Mouse (Mus musculus) ovary, adult 18-20 months (tissue): ENCODE data around the gene BC016579.

Experiments
- DNase-seq: peaks from one replicate; pipeline ENCODE4 v3.0.0; 2022; ENCODE audit warnings: low spot score, mixed read lengths

Gene BC016579

GRCm38 (mm10) chr16:45653934-45654332 lies at the start of gene BC016579:
Gene BC016579 (minus strand): TSS chr16:45654068.
- no peak for DNase-seq

DNA sequence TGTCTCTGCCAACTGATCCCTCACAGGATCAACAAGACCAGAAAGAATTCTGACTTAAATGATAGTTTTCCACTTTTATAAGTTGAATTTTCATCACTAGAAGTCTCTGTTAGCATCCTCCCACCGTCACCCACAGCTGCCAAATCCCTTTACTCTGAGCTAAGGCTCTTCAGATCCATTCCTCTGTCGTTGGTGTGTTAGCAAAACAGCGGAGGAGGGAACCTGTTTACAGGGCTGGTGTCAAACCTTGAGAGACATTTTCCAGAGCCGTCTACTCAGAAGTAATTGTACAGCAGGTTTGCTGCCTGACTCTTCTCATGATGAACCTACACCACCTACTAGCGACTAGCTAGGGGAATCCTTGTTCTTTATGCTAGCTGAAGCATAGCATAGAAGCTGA lies 45.4 kb upstream of the BC016579 start:
- DNase-seq: no peak

- no peak for DNase-seq
Observed at GRCm38 (mm10) chr16:45697996-45698395, 44.1 kb upstream of the BC016579 start.

DNA sequence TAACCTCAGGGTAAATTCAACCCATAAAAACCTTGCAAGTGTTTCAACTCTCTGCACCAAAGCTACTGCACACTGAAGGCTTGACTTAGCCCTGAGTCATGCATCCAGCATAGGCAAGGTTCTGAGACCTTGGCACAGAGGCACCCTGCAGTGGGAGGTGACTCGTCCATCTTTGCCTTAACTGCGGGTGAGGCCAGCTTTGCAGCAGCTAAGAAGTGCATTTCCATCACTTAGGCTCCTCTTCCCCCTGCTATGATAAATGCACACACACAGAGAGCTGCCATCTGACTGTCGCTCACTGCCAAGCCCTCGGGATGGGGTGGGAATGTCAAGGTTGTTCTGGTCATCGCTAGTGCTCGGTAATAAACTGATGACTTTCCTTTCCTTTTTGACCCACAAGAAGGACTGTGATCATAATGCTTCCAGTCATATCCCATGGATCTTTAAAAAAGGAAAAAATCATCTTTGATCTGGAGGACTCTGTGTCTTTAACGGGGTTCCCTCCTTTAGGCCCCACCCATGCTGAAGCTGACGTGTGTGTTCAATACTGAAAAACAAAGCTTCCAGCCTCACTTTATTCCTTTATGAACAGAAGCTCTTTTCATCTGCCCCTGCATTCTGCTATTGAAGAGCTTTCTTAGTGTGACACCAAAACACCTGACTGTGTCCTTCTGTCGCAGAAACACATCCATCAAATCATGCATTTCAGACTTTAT lies 41.7 kb upstream of the BC016579 start:
- no peak for DNase-seq

DNA sequence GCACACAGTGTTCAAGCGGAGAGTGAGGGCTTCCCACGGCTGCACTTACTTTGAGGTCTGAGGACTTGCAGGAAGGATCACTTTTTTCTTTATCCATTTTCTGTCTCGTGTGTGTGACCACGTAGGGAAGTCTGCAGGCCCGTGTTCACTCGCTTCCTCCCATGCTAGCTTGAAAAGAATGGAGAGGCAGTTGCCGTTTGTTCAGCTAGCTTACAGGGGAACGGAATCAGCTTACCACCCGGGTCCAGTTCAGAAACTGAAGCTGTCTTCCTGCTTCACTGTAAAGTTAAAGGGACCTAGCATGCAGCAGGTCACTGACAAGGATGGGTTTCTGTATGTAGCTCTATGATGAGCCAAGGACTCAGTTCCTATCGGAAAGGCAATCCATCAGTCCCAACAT lies 39.7 kb upstream of the BC016579 start, which contains the start of gene Tmprss7:
Tmprss7 (minus strand) TSS at position 101 of the 400 bp plus-strand sequence.
- DNase-seq: no peak

DNA sequence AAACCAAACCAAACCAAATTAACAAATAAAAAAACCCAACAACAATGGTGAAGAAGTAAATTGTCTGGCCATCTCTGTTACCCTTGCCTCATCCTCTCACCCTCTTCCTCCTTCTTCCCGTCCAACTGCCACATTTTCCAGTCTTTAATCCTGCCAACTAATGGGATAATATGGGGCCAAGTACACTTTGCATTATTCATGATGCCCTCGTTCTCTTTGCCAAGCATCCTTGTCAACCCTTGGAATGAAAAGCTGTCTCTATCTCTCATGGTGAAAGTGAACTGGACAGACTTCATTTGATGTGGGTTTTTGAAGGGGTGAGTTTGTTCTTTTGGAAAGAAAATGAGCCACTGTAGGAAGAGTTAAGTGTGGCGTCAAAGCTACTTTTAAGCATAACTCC lies 39.0 kb upstream of the BC016579 start:
- DNase-seq: no peak

GRCm38 (mm10) chr16:45690178-45690577 lies 36.3 kb upstream of the BC016579 start:
- DNase-seq: no peak

GRCm38 (mm10) chr16:45686833-45687232 lies 33.0 kb upstream of the BC016579 start:
- DNase-seq: no peak

DNA sequence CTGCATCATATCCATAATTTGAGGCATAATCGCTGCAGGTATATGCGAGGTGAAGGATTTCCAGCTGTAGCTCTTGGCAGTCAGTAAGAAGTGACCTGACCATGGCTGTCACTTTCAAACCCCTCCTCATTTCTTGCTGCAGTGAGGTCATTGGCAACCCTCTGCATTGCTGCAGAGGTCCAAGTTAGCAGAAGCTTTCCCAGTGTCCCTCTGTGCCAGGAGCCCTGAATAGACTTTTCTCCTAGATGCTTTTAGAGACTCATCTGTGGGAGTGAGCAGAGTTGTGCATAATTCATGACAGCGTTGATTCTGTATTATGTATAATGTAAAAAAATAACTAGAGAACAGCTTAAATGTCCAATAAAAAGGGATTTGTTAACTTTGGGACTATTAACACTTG lies 31.4 kb upstream of the BC016579 start:
- DNase-seq: no peak

DNA sequence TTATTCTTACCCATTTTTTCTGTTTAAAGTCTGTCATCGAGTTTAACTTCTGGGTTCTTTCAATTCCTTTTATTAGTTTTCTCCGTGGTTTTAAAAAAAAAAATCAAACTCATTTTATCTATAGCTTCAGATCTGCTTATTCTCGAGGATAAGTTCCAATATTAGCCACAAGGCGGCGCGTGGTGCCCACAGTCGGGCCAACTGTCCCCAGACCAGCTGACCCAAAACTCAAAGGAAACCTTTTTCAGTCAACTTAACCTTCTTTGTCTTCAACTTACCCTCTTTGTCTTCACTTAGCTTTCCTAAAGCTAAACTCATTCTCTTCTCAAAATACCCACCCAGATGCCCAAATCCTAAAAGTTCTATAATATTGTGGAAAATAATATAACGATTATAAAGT lies 30.9 kb upstream of the BC016579 start:
- no peak for DNase-seq

DNA sequence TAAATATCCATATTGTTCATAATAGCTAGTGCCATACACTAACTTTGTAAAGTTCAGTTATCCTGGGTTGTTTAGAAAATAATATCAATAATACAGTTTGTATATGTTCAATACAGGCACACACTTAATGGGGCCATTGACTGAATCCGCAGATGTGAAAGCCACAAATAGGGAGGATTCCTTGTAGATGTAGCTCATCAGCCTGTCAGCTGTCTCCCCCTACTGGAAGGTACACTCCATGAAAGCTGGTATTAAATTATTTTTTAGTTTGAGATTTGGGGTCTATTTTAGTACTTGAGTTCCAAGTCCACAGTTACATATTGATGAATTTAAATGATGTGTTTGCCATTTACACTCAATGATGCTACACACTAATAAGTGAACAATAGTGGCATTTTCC lies 22.6 kb upstream of the BC016579 start:
- DNase-seq: no peak

DNA sequence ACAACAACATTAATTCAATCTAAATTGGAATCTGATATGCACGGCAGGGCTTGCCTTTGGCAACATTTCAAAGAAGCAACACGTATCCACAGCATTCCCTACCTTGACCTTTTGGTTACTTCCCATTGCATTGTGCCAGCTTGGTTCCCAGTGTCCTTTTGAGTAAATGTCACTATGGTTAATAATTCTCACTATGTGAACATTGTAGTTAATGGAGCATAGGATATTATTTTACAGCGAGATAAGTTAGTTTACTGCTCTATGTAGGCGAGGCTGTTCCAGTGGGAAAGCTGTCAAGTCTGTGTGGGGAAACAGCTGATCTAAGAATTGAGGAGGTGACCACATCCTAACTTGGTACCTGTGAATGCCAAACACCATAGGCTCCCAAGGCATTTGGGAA lies 16.1 kb upstream of the BC016579 start:
- DNase-seq: no peak

DNA sequence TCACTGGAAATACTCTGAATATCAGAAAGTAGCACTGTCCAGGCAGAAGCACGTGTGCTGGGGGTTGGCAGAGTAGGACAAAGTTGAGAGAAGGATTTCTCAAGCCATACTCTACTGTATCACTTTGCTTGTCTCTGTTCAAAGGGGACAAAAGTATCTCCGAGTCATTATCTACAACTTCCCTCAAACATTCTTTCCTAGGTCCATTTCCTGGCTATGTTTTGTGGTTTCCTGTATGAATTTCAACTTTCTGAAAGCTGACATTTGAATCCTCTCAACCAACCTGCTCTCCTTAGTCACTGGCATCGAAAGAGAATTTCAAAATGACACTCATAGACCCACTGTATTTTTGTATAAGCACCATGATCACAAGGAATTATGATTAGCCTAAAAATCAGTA lies 14.3 kb upstream of the BC016579 start:
- no peak for DNase-seq

GRCm38 (mm10) chr16:45666136-45666535 lies 12.3 kb upstream of the BC016579 start:
- no peak for DNase-seq

DNA sequence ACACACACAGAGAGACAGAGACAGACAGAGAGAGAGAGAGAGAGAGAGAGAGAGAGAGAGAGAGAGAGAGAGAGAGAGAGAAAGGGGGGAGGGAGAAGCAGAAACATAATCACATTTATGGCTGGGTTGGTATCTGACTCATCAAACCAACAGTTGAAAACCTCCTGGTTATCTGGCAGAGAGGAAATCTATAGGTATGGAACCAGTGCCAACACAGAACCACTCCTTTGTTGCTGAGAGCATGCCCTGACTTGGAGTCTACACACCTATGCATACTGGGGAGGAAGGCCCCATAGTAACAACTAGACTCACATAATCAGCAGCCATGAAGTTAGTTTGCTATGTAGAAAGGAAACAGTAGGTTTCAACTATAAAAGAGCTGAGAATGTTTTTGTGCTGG lies 8.5 kb upstream of the BC016579 start:
- DNase-seq: no peak

- no peak for DNase-seq
Observed at GRCm38 (mm10) chr16:45659596-45659995, 5.7 kb upstream of the BC016579 start.

DNA sequence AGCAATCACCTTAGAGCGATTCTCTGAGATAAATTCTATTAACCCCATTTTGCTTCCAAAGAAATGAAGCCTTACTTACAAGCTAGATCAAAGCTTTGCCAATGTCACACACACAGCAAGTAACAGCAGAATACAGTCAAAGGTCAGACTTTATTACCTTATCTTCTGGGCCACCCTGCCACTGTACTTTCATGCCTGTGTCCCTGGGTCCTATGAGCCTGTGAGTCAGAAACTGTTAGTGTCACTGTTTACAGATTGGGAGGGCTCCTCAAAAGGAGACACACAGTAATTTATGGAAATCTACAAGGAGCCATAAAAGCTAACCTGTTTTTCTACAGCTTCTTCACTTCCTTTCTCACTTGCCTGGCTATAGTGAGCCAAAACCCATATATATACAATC lies 4.4 kb upstream of the BC016579 start:
- no peak for DNase-seq

- DNase-seq: no peak
Observed at GRCm38 (mm10) chr16:45657574-45658159, 3.8 kb upstream of the BC016579 start.

DNA sequence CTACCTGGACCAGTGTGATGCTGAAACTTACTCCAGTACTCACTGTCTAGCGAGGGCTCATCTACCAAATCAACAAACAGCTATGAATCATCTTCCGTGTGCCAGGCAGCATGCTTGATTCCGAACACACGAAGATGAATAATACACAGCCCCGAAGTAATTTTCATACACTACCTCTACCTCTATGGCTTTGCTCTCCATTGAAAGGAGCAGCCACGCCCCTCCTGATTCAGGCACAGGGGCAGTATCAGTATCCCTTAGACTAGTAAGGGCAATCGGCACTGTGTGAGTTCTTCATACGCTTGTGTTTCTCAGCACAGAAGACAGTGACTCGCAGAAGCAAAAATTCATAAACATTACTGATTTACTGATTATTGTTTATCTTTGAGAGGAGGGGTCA lies 597 bp upstream of the BC016579 start:
- no peak for DNase-seq

GRCm38 (mm10) chr16:45653009-45653933 lies 597 bp downstream of the BC016579 start:
- DNase-seq: no peak

DNA sequence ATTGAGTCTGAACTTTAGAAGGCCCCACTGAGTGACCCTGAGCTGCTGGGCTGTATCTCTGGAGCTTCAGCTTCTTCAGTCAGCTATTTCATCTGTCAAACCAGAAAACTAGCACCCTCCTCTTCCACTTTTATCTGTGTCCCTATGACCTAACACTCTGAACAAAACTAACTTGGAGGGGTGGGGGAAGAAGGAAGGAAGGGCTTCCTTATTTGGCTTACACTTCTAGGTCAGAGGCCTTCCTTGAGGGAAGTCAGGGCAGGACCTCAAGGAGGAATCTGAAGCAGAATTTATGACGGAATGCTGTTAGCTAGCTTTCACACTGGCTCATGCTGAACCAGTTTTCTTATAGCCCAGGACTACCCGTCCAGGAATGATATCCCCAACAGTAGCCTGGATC lies 2.4 kb downstream of the BC016579 start:
- no peak for DNase-seq

GRCm38 (mm10) chr16:45644380-45644779 lies 9.5 kb downstream of the BC016579 start:
- DNase-seq: peak; percentile 13

- DNase-seq: no peak
Observed at GRCm38 (mm10) chr16:45643944-45644343, 9.9 kb downstream of the BC016579 start.
